Mouse (Mus musculus): ENCODE results near the gene Dab1. TPM values are rescaled to one million over a fixed set of nuclear protein-coding genes. Genes with fewer than 3 reads are reported as not detected.

Gene Dab1
- polyA plus RNA-seq, 1 experiment, result 0.26 TPM

DNA sequence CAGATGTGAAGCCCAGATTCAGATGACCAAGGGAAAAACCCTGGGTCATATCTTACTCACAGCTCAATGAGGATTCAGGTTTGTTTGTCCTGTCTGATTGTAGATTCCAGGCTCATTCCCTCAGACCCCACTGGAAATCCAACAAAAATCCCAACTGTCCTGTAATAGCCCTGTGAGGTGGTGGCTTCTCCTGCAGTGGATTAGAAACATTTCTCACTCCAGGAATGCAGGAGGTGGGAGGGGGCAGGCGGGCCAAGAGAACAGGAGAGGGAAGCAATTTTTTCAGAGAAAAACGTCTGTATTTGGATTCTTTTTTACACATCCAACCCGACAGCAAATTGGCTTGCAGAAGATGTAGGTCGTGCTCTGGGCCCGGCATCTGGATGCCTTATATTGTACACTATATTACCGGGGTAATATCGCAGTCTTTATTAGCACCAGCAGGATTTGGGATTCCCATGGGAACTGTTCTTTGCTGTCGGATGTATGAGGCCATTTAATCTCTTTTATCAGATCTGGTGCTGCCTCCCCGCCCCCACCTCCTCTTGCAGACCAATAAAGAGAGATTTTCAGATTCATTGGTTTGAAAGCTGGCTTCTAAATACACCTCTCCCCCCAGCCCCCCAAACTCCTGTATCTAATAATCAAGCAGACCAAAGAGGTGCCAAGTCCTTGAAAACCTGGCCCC, 29.2 kb downstream of the Dab1 start:
- Histone ChIP-seq H3K4me3 (ENCODE audit: extremely low read depth, insufficient read depth, insufficient read length) (no peak overlapping the region), H3K27ac (ENCODE audit: insufficient read depth, low read length) (no peak overlapping the region), H3K36me3 (ENCODE audit: control insufficient read depth, insufficient read depth, low read length) (no peaks in the 10 kb centered on the region), H3K27me3 (ENCODE audit: control insufficient read depth, insufficient read depth, low read length) (no peaks in the 10 kb centered on the region), H3K4me1 (ENCODE audit: control insufficient read depth, insufficient read depth, insufficient read length) (no peaks in the 10 kb centered on the region)
- TF ChIP-seq POLR2A (IDR thresholded peaks at IDR 0.05; ENCODE audit: low read depth, low read length) (no peak), CTCF (IDR thresholded peaks at IDR 0.05; ENCODE audit: extremely low read depth, insufficient read depth, insufficient read length, insufficient replicate concordance) (no peak)
- WGBS, result 81% methylated on average over 9 of the region's 9 CpGs
- no peak for DNase-seq (ENCODE audit: low read depth in 1 of 2, low spot score in 2 of 2)

DNA sequence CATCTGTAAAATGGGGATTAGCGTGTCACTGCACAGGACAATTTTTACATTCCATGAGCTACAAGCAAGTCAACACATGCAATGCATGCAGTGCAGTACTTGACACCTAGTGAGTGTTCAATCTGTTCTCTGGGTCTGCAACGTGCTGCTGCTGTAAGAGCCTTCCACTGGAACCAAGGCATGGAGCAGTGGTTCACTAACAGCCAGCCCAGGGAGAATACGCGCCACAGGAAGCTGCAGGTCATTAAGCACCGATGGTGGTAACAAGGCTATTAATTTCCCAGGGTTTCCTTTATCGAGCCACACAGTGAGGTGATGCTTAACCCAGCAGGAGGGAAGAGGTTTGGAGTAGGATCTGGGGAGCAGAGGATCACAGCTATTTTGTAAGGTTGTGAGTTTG, 36.6 kb downstream of the Dab1 start:
- Histone ChIP-seq H3K36me3 (ENCODE audit: control insufficient read depth, insufficient read depth, low read length) (no peaks in the 10 kb centered on the region), H3K27me3 (ENCODE audit: control insufficient read depth, insufficient read depth, low read length) (no peaks in the 10 kb centered on the region), H3K4me1 (ENCODE audit: control insufficient read depth, insufficient read depth, insufficient read length) (no peaks in the 10 kb centered on the region), H3K4me3 (ENCODE audit: extremely low read depth, insufficient read depth, insufficient read length) (no peak overlapping the region), H3K27ac (ENCODE audit: insufficient read depth, low read length) (no peak overlapping the region)
- WGBS, result 37% methylated on average over 6 of the region's 6 CpGs
- TF ChIP-seq CTCF (IDR thresholded peaks at IDR 0.05; ENCODE audit: extremely low read depth, insufficient read depth, insufficient read length, insufficient replicate concordance), result no peak
- no peak for TF ChIP-seq POLR2A (IDR thresholded peaks at IDR 0.05; ENCODE audit: low read depth, low read length)
- DNase-seq (ENCODE audit: low read depth in 1 of 2, low spot score in 2 of 2), result no peak

DNA sequence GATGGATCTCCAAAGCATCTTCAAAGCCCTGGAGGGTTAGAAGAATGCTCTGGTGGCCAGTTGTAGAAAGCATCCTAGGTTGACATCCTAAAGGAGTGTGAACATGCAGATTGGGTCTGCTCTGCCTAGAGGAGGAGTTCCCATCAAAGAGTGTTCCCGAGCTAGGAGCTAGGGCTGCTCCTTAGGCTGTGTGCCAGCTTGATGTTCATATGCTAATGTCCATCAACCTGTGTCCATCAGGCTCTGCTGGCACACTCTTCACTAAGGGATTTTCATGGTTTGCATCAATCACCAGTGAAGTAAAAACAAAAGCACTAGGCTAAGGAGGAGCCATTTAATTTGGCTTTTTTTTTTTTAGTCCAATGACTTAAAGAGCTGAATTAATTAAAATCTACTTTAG, 42.2 kb downstream of the Dab1 start:
- TF ChIP-seq POLR2A (IDR thresholded peaks at IDR 0.05; ENCODE audit: low read depth, low read length) (no peak), CTCF (IDR thresholded peaks at IDR 0.05; ENCODE audit: extremely low read depth, insufficient read depth, insufficient read length, insufficient replicate concordance) (no peak)
- no peak overlapping the region for H3K4me3 ChIP-seq (ENCODE audit: extremely low read depth, insufficient read depth, insufficient read length)
- no peaks in the 10 kb centered on the region for H3K36me3 ChIP-seq (ENCODE audit: control insufficient read depth, insufficient read depth, low read length)
- no peak for DNase-seq (ENCODE audit: low read depth in 1 of 2, low spot score in 2 of 2)
- H3K27me3 ChIP-seq (ENCODE audit: control insufficient read depth, insufficient read depth, low read length), result no peaks in the 10 kb centered on the region
- H3K4me1 ChIP-seq (ENCODE audit: control insufficient read depth, insufficient read depth, insufficient read length), result no peaks in the 10 kb centered on the region
- 46% methylated on average over 1 of the region's 1 CpGs for WGBS
- no peak overlapping the region for H3K27ac ChIP-seq (ENCODE audit: insufficient read depth, low read length)

DNA sequence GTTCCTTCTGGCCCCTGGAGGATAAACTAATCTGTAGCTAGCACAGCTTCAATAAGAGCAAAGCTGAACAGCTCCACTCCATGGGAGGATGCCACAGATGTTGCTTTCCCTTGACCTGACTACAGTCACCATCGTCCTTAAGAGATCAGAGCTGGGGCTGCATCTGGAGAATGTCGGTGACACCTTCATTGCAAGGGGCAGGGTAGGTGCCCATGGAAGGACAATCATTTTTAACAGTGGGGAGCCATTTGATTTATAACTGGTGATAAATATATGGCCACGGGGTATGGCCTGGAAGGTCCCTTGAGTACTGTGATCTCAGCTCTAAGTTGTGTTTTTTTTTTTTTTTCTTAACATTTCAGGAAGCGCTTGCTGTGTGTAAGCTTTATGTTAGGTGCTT, 48.3 kb downstream of the Dab1 start:
- Histone ChIP-seq H3K4me1 (ENCODE audit: control insufficient read depth, insufficient read depth, insufficient read length) (no peaks in the 10 kb centered on the region), H3K36me3 (ENCODE audit: control insufficient read depth, insufficient read depth, low read length) (no peaks in the 10 kb centered on the region), H3K27me3 (ENCODE audit: control insufficient read depth, insufficient read depth, low read length) (no peaks in the 10 kb centered on the region), H3K27ac (ENCODE audit: insufficient read depth, low read length) (no peak overlapping the region), H3K4me3 (ENCODE audit: extremely low read depth, insufficient read depth, insufficient read length) (no peak overlapping the region)
- TF ChIP-seq CTCF (IDR thresholded peaks at IDR 0.05; ENCODE audit: extremely low read depth, insufficient read depth, insufficient read length, insufficient replicate concordance), result no peak
- no peak for DNase-seq (ENCODE audit: low read depth in 1 of 2, low spot score in 2 of 2)
- WGBS, result 54% methylated on average over 4 of the region's 4 CpGs

DNA sequence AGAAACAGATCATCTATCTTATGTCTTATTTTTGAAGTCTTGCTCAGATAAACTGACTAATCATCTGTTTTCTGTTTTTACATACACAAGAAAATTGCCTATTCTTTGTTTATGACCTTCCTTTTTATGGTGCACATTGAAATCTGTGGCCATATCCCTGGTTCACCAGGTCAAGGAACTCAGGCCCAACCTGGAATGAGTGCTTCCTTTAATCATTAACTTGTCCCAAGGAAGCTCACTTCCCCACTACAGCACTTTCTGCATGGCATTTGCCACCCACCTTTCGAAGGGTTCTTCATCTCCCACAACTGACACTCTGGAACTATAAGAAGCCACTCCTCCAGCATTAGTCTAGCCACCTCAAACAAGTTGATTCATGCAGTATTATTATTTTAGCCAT, 58.0 kb downstream of the Dab1 start:
- 53% methylated on average over 1 of the region's 1 CpGs for WGBS
- Histone ChIP-seq H3K4me3 (ENCODE audit: extremely low read depth, insufficient read depth, insufficient read length) (no peak overlapping the region), H3K4me1 (ENCODE audit: control insufficient read depth, insufficient read depth, insufficient read length) (no peaks in the 10 kb centered on the region), H3K27me3 (ENCODE audit: control insufficient read depth, insufficient read depth, low read length) (no peaks in the 10 kb centered on the region), H3K36me3 (ENCODE audit: control insufficient read depth, insufficient read depth, low read length) (no peaks in the 10 kb centered on the region), H3K27ac (ENCODE audit: insufficient read depth, low read length) (no peak overlapping the region)
- no peak for DNase-seq (ENCODE audit: low read depth in 1 of 2, low spot score in 2 of 2)
- no peak for TF ChIP-seq CTCF (IDR thresholded peaks at IDR 0.05; ENCODE audit: extremely low read depth, insufficient read depth, insufficient read length, insufficient replicate concordance)
- no peak for TF ChIP-seq POLR2A (IDR thresholded peaks at IDR 0.05; ENCODE audit: low read depth, low read length)

DNA sequence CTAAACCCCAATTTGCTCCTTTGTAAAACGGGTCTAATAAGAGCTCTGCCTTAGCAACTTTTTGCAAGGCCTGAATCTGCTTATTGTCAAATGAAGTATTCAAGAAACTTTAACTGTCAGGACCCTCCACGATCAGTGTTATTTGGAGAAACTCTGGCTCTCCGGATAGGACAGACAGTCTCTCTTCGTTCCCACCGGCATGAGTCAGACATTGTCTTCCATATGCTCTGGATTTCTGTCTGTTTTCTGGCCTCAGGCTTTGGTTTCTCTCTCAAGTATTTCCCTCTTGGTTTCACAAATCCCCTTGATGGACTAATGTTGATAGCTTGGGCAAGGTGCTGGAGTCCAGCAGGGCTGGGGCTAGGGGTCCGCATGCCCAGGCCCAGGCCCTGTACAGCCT, 59.3 kb downstream of the Dab1 start:
- Histone ChIP-seq H3K27me3 (ENCODE audit: control insufficient read depth, insufficient read depth, low read length) (no peaks in the 10 kb centered on the region), H3K27ac (ENCODE audit: insufficient read depth, low read length) (no peak overlapping the region), H3K36me3 (ENCODE audit: control insufficient read depth, insufficient read depth, low read length) (no peaks in the 10 kb centered on the region), H3K4me1 (ENCODE audit: control insufficient read depth, insufficient read depth, insufficient read length) (no peaks in the 10 kb centered on the region), H3K4me3 (ENCODE audit: extremely low read depth, insufficient read depth, insufficient read length) (no peak overlapping the region)
- TF ChIP-seq POLR2A (IDR thresholded peaks at IDR 0.05; ENCODE audit: low read depth, low read length), result no peak
- TF ChIP-seq CTCF (IDR thresholded peaks at IDR 0.05; ENCODE audit: extremely low read depth, insufficient read depth, insufficient read length, insufficient replicate concordance), result no peak
- no peak for DNase-seq (ENCODE audit: low read depth in 1 of 2, low spot score in 2 of 2)
- WGBS, result 90% methylated on average over 6 of the region's 6 CpGs

DNA sequence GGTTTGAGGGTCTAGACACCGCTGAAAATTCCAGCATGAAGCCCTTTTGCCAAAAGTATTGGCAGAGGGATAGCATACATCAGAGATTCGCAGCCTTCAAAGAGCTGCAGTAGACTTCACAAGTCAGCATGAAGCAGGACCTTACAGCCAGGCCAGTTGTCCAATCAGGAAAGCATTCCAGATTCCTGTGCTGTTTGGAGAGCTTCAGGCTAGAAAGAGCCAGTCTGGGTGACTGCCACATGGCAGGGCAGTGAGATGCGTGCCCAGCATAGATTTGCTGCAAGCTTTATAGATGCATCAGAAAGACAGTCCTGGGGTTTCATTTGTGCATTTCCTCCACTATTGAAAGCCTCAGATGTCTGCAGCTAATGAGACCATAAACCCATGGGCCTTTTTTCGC, 66.0 kb downstream of the Dab1 start:
- Histone ChIP-seq H3K36me3 (ENCODE audit: control insufficient read depth, insufficient read depth, low read length) (no peaks in the 10 kb centered on the region), H3K27ac (ENCODE audit: insufficient read depth, low read length) (no peak overlapping the region), H3K27me3 (ENCODE audit: control insufficient read depth, insufficient read depth, low read length) (no peaks in the 10 kb centered on the region), H3K4me3 (ENCODE audit: extremely low read depth, insufficient read depth, insufficient read length) (no peak overlapping the region), H3K4me1 (ENCODE audit: control insufficient read depth, insufficient read depth, insufficient read length) (no peaks in the 10 kb centered on the region)
- DNase-seq (ENCODE audit: low read depth in 1 of 2, low spot score in 2 of 2), result no peak
- 69% methylated on average over 4 of the region's 4 CpGs for WGBS
- no peak for TF ChIP-seq POLR2A (IDR thresholded peaks at IDR 0.05; ENCODE audit: low read depth, low read length)

Measured in spleen, adult 2 months (tissue).